Mouse (Mus musculus) CH12.LX (cell line): ENCODE data around the gene Ankrd11.

Experiments
- CTCF ChIP-seq, 2 experiments: IDR thresholded peaks in 1 of 2; conservative IDR thresholded peaks in 1 of 2; 2 replicates each; pipeline ENCODE4 v1.5.1; 2011 to 2012; ENCODE audit warnings: low read depth in 2 of 2, low read length in 2 of 2, improper control_type of control experiment in 1 of 2, inconsistent platforms in 1 of 2, mild to moderate bottlenecking in 1 of 2, moderate library complexity in 1 of 2
- EP300 ChIP-seq: IDR thresholded peaks from 2 replicates; pipeline ENCODE4 v1.6.1; 2011; ENCODE audit warnings: low read length, improper control_type of control experiment
- KAT2A ChIP-seq: IDR thresholded peaks from 2 replicates; pipeline ENCODE4 v1.6.1; 2012; ENCODE audit warnings: low read length, improper control_type of control experiment, inconsistent platforms; ENCODE audit not compliant: insufficient replicate concordance
- MAX ChIP-seq: IDR thresholded peaks from 2 replicates; pipeline ENCODE4 v1.6.1; 2011; ENCODE audit warnings: low read length, improper control_type of control experiment
- POLR2A ChIP-seq: IDR thresholded peaks from 2 replicates; pipeline ENCODE4 v1.6.1; 2011; ENCODE audit warnings: low read depth, mild to moderate bottlenecking, improper control_type of control experiment, low read length
- RCOR1 ChIP-seq: conservative IDR thresholded peaks from 2 replicates; pipeline ENCODE4 v1.6.1; 2012; ENCODE audit warnings: low read depth, mild to moderate bottlenecking, inconsistent platforms, low read length, improper control_type of control experiment

DNA sequence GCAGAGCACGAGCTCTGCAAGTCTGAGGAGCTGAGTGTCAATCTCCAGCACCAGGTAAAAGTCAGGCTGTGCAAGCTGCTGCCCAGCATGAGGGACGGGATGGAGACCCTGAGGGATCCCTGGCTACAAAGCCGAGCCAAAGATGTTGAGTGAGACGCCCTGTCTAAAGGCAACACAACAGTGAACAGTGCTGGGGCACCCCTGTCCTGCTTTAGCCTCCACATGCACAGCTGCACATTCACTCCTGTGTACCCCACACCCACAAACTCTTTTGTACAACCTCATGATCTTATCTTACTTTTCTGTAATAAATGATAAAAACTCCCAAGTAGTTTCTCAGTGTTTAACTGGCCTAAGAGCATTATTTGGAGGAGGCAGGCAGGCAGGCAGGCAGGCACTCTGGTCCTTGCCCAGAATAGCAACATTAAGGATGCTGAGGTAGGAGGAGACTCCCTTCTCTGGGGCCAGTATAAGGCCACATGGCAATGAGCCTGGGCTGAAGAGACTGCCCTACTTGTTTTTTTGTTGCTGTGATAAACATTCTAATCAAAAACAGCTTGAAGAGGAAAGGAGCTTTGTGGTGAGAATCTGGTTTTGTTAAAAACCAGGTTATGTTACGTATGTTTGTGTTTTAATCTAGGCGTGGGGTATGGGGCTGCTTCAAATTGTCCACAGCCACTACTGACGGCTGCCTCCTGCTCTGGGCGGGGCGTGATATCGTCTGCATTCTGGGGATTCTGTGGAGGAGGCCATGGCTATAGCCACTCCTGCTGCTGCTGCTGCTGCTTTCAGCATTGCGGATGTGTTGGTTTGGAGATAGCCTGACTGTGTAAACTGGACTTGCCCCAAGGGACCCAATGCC lies 124.3 kb downstream of the Ankrd11 start:
- TF ChIP-seq CTCF (conservative IDR thresholded peaks at IDR 0.05 in 1 of 2, IDR thresholded peaks at IDR 0.05 in 1 of 2; ENCODE audit: low read depth in 2 of 2, low read length in 2 of 2) = no peak
- TF ChIP-seq POLR2A = no peak
- no peak for TF ChIP-seq RCOR1
- TF ChIP-seq MAX = no peak
- TF ChIP-seq KAT2A = no peak
- no peak for TF ChIP-seq EP300
